Mouse (Mus musculus): Measurements from ENCODE around the gene Ppm1h. TPM values are rescaled to one million over a fixed set of nuclear protein-coding genes. Genes with fewer than 3 reads are reported as not detected.

The Ppm1h gene
- polyA plus RNA-seq, 1 experiment from 2014 or later, result 8.8 TPM

- Histone ChIP-seq H3K9me3 (replicated peaks; ENCODE audit: control insufficient read depth, low read length) (no peaks in the 10 kb centered on the region), H3K27me3 (replicated peaks; ENCODE audit: control insufficient read depth, insufficient read depth, low read length) (no peaks in the 10 kb centered on the region), H3K36me3 (ENCODE audit: control insufficient read depth, insufficient read depth, low read length) (no peaks in the 10 kb centered on the region), H3K4me3 (ENCODE audit: low read depth, low read length) (no peak overlapping the region), H3K27ac (ENCODE audit: low read depth, low read length) (no peak overlapping the region), H3K4me1 (ENCODE audit: control insufficient read depth, insufficient read depth, low read length) (no peaks in the 10 kb centered on the region), H3K9ac (ENCODE audit: low read length) (no peak overlapping the region), H3K4me2 (ENCODE audit: low read length) (no peak overlapping the region)
- ATAC-seq, result no peak
- WGBS, result 67% methylated on average over 7 of the region's 7 CpGs
- no peak for DNase-seq (ENCODE audit: low spot score)
Measured at GRCm38 (mm10) chr10:122764653-122765052, 86.1 kb downstream of the Ppm1h start.

GRCm38 (mm10) chr10:122765521-122765920, 87.0 kb downstream of the Ppm1h start:
- Histone ChIP-seq H3K4me2 (ENCODE audit: low read length) (no peak overlapping the region), H3K27ac (ENCODE audit: low read depth, low read length) (no peak overlapping the region), H3K4me3 (ENCODE audit: low read depth, low read length) (no peak overlapping the region), H3K9me3 (replicated peaks; ENCODE audit: control insufficient read depth, low read length) (no peaks in the 10 kb centered on the region), H3K36me3 (ENCODE audit: control insufficient read depth, insufficient read depth, low read length) (no peaks in the 10 kb centered on the region), H3K27me3 (replicated peaks; ENCODE audit: control insufficient read depth, insufficient read depth, low read length) (no peaks in the 10 kb centered on the region), H3K9ac (ENCODE audit: low read length) (no peak overlapping the region), H3K4me1 (ENCODE audit: control insufficient read depth, insufficient read depth, low read length) (no peaks in the 10 kb centered on the region)
- ATAC-seq, result no peak
- WGBS, result 43% methylated on average over 4 of the region's 4 CpGs
- no peak for DNase-seq (ENCODE audit: low spot score)

GRCm38 (mm10) chr10:122765992-122766391, 87.4 kb downstream of the Ppm1h start:
- Histone ChIP-seq H3K9me3 (replicated peaks; ENCODE audit: control insufficient read depth, low read length) (no peaks in the 10 kb centered on the region), H3K9ac (ENCODE audit: low read length) (no peak overlapping the region), H3K4me1 (ENCODE audit: control insufficient read depth, insufficient read depth, low read length) (no peaks in the 10 kb centered on the region), H3K36me3 (ENCODE audit: control insufficient read depth, insufficient read depth, low read length) (no peaks in the 10 kb centered on the region), H3K27ac (ENCODE audit: low read depth, low read length) (no peak overlapping the region), H3K4me3 (ENCODE audit: low read depth, low read length) (no peak overlapping the region), H3K27me3 (replicated peaks; ENCODE audit: control insufficient read depth, insufficient read depth, low read length) (no peaks in the 10 kb centered on the region), H3K4me2 (ENCODE audit: low read length) (no peak overlapping the region)
- 60% methylated on average over 8 of the region's 8 CpGs for WGBS
- DNase-seq (ENCODE audit: low spot score), result no peak
- no peak for ATAC-seq

GRCm38 (mm10) chr10:122768204-122768892, 89.8 kb downstream of the Ppm1h start:
- ATAC-seq (no peak), DNase-seq (ENCODE audit: low spot score) (no peak)
- Histone ChIP-seq H3K36me3 (ENCODE audit: control insufficient read depth, insufficient read depth, low read length) (no peaks in the 10 kb centered on the region), H3K9ac (ENCODE audit: low read length) (no peak overlapping the region), H3K4me1 (ENCODE audit: control insufficient read depth, insufficient read depth, low read length) (no peaks in the 10 kb centered on the region), H3K4me2 (ENCODE audit: low read length) (no peak overlapping the region), H3K27me3 (replicated peaks; ENCODE audit: control insufficient read depth, insufficient read depth, low read length) (no peaks in the 10 kb centered on the region), H3K27ac (ENCODE audit: low read depth, low read length) (no peak overlapping the region), H3K9me3 (replicated peaks; ENCODE audit: control insufficient read depth, low read length) (no peaks in the 10 kb centered on the region), H3K4me3 (ENCODE audit: low read depth, low read length) (no peak overlapping the region)
- WGBS, result 84% methylated on average over 13 of the region's 13 CpGs

- H3K27me3 ChIP-seq (replicated peaks; ENCODE audit: control insufficient read depth, insufficient read depth, low read length), result no peaks in the 10 kb centered on the region
- no peak for ATAC-seq
Measured at GRCm38 (mm10) chr10:122768893-122769341, 90.4 kb downstream of the Ppm1h start.

GRCm38 (mm10) chr10:122770337-122770736, 91.8 kb downstream of the Ppm1h start:
- no peak for ATAC-seq

More at GRCm38 (mm10) chr10:122768893-122769341, 90.4 kb downstream of the Ppm1h start:
- Histone ChIP-seq H3K36me3 (ENCODE audit: control insufficient read depth, insufficient read depth, low read length) (no peaks in the 10 kb centered on the region), H3K4me1 (ENCODE audit: control insufficient read depth, insufficient read depth, low read length) (no peaks in the 10 kb centered on the region), H3K9ac (ENCODE audit: low read length) (no peak overlapping the region), H3K4me2 (ENCODE audit: low read length) (no peak overlapping the region), H3K4me3 (ENCODE audit: low read depth, low read length) (no peak overlapping the region), H3K27ac (ENCODE audit: low read depth, low read length) (no peak overlapping the region), H3K9me3 (replicated peaks; ENCODE audit: control insufficient read depth, low read length) (no peaks in the 10 kb centered on the region)
- no peak for DNase-seq (ENCODE audit: low spot score)
- WGBS, result 86% methylated on average over 6 of the region's 6 CpGs

GRCm38 (mm10) chr10:122770987-122771386, 92.4 kb downstream of the Ppm1h start:
- ATAC-seq (no peak), DNase-seq (ENCODE audit: low spot score) (no peak)
- H3K9me3 ChIP-seq (replicated peaks; ENCODE audit: control insufficient read depth, low read length), result no peaks in the 10 kb centered on the region
- no peaks in the 10 kb centered on the region for H3K27me3 ChIP-seq (replicated peaks; ENCODE audit: control insufficient read depth, insufficient read depth, low read length)
- H3K4me1 ChIP-seq (ENCODE audit: control insufficient read depth, insufficient read depth, low read length), result no peaks in the 10 kb centered on the region
- H3K4me2 ChIP-seq (ENCODE audit: low read length), result no peak overlapping the region
- no peak overlapping the region for H3K27ac ChIP-seq (ENCODE audit: low read depth, low read length)
- no peak overlapping the region for H3K9ac ChIP-seq (ENCODE audit: low read length)
- H3K4me3 ChIP-seq (ENCODE audit: low read depth, low read length), result no peak overlapping the region
- 56% methylated on average over 5 of the region's 5 CpGs for WGBS
- no peaks in the 10 kb centered on the region for H3K36me3 ChIP-seq (ENCODE audit: control insufficient read depth, insufficient read depth, low read length)

More at GRCm38 (mm10) chr10:122770337-122770736, 91.8 kb downstream of the Ppm1h start:
- DNase-seq (ENCODE audit: low spot score), result no peak
- Histone ChIP-seq H3K4me2 (ENCODE audit: low read length) (no peak overlapping the region), H3K27me3 (replicated peaks; ENCODE audit: control insufficient read depth, insufficient read depth, low read length) (no peaks in the 10 kb centered on the region), H3K9me3 (replicated peaks; ENCODE audit: control insufficient read depth, low read length) (no peaks in the 10 kb centered on the region), H3K36me3 (ENCODE audit: control insufficient read depth, insufficient read depth, low read length) (no peaks in the 10 kb centered on the region), H3K27ac (ENCODE audit: low read depth, low read length) (no peak overlapping the region), H3K9ac (ENCODE audit: low read length) (no peak overlapping the region), H3K4me3 (ENCODE audit: low read depth, low read length) (no peak overlapping the region), H3K4me1 (ENCODE audit: control insufficient read depth, insufficient read depth, low read length) (no peaks in the 10 kb centered on the region)
- 77% methylated on average over 7 of the region's 7 CpGs for WGBS

- no peak for ATAC-seq
- 78% methylated on average over 7 of the region's 7 CpGs for WGBS
- H3K27me3 ChIP-seq (replicated peaks; ENCODE audit: control insufficient read depth, insufficient read depth, low read length), result no peaks in the 10 kb centered on the region
- H3K36me3 ChIP-seq (ENCODE audit: control insufficient read depth, insufficient read depth, low read length), result no peaks in the 10 kb centered on the region
- H3K4me1 ChIP-seq (ENCODE audit: control insufficient read depth, insufficient read depth, low read length), result no peaks in the 10 kb centered on the region
- H3K4me3 ChIP-seq (ENCODE audit: low read depth, low read length), result no peak overlapping the region
- H3K9ac ChIP-seq (ENCODE audit: low read length), result no peak overlapping the region
- no peaks in the 10 kb centered on the region for H3K9me3 ChIP-seq (replicated peaks; ENCODE audit: control insufficient read depth, low read length)
- no peak for DNase-seq (ENCODE audit: low spot score)
- no peak overlapping the region for H3K4me2 ChIP-seq (ENCODE audit: low read length)
- no peak overlapping the region for H3K27ac ChIP-seq (ENCODE audit: low read depth, low read length)
Measured at GRCm38 (mm10) chr10:122774169-122774568, 95.6 kb downstream of the Ppm1h start.

- no peak for ATAC-seq
Measured at GRCm38 (mm10) chr10:122777436-122777835, 98.9 kb downstream of the Ppm1h start.

More at GRCm38 (mm10) chr10:122777436-122777835, 98.9 kb downstream of the Ppm1h start:
- no peak for DNase-seq (ENCODE audit: low spot score)
- Histone ChIP-seq H3K4me1 (ENCODE audit: control insufficient read depth, insufficient read depth, low read length) (no peaks in the 10 kb centered on the region), H3K4me3 (ENCODE audit: low read depth, low read length) (no peak overlapping the region), H3K9ac (ENCODE audit: low read length) (no peak overlapping the region), H3K4me2 (ENCODE audit: low read length) (no peak overlapping the region), H3K36me3 (ENCODE audit: control insufficient read depth, insufficient read depth, low read length) (no peaks in the 10 kb centered on the region), H3K27ac (ENCODE audit: low read depth, low read length) (no peak overlapping the region), H3K9me3 (replicated peaks; ENCODE audit: control insufficient read depth, low read length) (no peaks in the 10 kb centered on the region), H3K27me3 (replicated peaks; ENCODE audit: control insufficient read depth, insufficient read depth, low read length) (no peaks in the 10 kb centered on the region)
- 83% methylated on average over 3 of the region's 3 CpGs for WGBS
